Mouse (Mus musculus) testis, adult 2 months (tissue): Measurements from ENCODE around the gene Mfsd9. TPM values are rescaled to one million over a fixed set of nuclear protein-coding genes. Genes with fewer than 3 reads are reported as not detected.

ENCODE experiments used
- H3K27ac ChIP-seq: fragments of 200-500 bp; 2 replicates; pipeline ENCODE4 v1.5.1; 2012; ENCODE audit warnings: low read depth, low read length; ENCODE audit not compliant: control insufficient read depth, insufficient read depth
- H3K27me3 ChIP-seq: fragments of 200-500 bp; 2 replicates; pipeline ENCODE4 v1.6.1; 2012; ENCODE audit warnings: mild to moderate bottlenecking, low read length, moderate library complexity; ENCODE audit not compliant: control insufficient read depth, insufficient read depth
- H3K36me3 ChIP-seq: fragments of 200-500 bp; 2 replicates; pipeline ENCODE4 v1.6.1; 2012; ENCODE audit warnings: mild to moderate bottlenecking, low read length; ENCODE audit not compliant: control insufficient read depth, insufficient read depth
- H3K4me1 ChIP-seq: fragments of 200-500 bp; 2 replicates; pipeline ENCODE4 v1.6.1; 2012; ENCODE audit warnings: low read length; ENCODE audit not compliant: control insufficient read depth, insufficient read depth
- H3K4me3 ChIP-seq: fragments of 200-500 bp; 2 replicates; pipeline ENCODE4 v1.5.1; 2012; ENCODE audit warnings: low read depth, mild to moderate bottlenecking, low read length, moderate library complexity, mixed read lengths; ENCODE audit not compliant: control insufficient read depth
- CTCF ChIP-seq: fragments of 200-500 bp; IDR thresholded peaks from 2 replicates; pipeline ENCODE4 v1.5.1; 2012; ENCODE audit warnings: low read depth, mild to moderate bottlenecking, inconsistent platforms, low read length, moderate library complexity; ENCODE audit not compliant: control insufficient read depth, insufficient read depth, insufficient replicate concordance
- POLR2A ChIP-seq: fragments of 200-500 bp; IDR thresholded peaks from 2 replicates; pipeline ENCODE4 v1.6.1; 2012; ENCODE audit warnings: low read depth, mild to moderate bottlenecking, inconsistent platforms, low read length, moderate library complexity; ENCODE audit not compliant: control insufficient read depth
- polyA plus RNA-seq: library from polyadenylated mRNA; depleted of rRNA; stranded (reverse); fragments of >200 nt; gene quantifications from 2 replicates; pipeline ENCODE4 v1.2.3, GENCODE M21; 2012

The Mfsd9 gene
- polyA plus RNA-seq, 1 experiment: 11.9 TPM

GRCm38 (mm10) chr1:40815071-40815845 lies 24.8 kb upstream of the Mfsd9 start:
- Histone ChIP-seq H3K27ac (no peak overlapping the region), H3K4me3 (peak overlapping the region; percentile 8; the same call in 1 of the 2 replicates), H3K36me3 (no peaks in the 10 kb centered on the region), H3K27me3 (no peaks in the 10 kb centered on the region), H3K4me1 (peaks cover 5% of the 10 kb centered on the region)
- no peak for TF ChIP-seq POLR2A

GRCm38 (mm10) chr1:40808643-40809042 lies 18.2 kb upstream of the Mfsd9 start:
- H3K4me3 ChIP-seq: no peak overlapping the region
- TF ChIP-seq POLR2A: no peak
- TF ChIP-seq CTCF: no peak
- no peaks in the 10 kb centered on the region for H3K36me3 ChIP-seq
- H3K4me1 ChIP-seq: peaks cover 6% of the 10 kb centered on the region
- no peak overlapping the region for H3K27ac ChIP-seq
- no peaks in the 10 kb centered on the region for H3K27me3 ChIP-seq

GRCm38 (mm10) chr1:40805891-40806290 lies 15.4 kb upstream of the Mfsd9 start:
- no peak for TF ChIP-seq CTCF
- no peak for TF ChIP-seq POLR2A
- no peaks in the 10 kb centered on the region for H3K36me3 ChIP-seq
- no peaks in the 10 kb centered on the region for H3K27me3 ChIP-seq
- H3K4me3 ChIP-seq: peak overlapping the region; percentile 19; the same call in 1 of the 2 replicates
- H3K4me1 ChIP-seq: peaks cover 6% of the 10 kb centered on the region
- no peak overlapping the region for H3K27ac ChIP-seq

- TF ChIP-seq CTCF (no peak), POLR2A (no peak)
These were observed 14.9 kb upstream of the Mfsd9 start, which contains the start of gene Tmem182 for GRCm38 (mm10) chr1:40805351-40805750. Gene Tmem182 (plus strand): TSS chr1:40805601.

GRCm38 (mm10) chr1:40804118-40804517 lies 13.6 kb upstream of the Mfsd9 start:
- Histone ChIP-seq H3K4me3 (no peak overlapping the region), H3K4me1 (peaks cover 6% of the 10 kb centered on the region), H3K36me3 (no peaks in the 10 kb centered on the region), H3K27ac (no peak overlapping the region), H3K27me3 (no peaks in the 10 kb centered on the region)
- TF ChIP-seq POLR2A (no peak), CTCF (no peak)

More at GRCm38 (mm10) chr1:40805351-40805750, 14.9 kb upstream of the Mfsd9 start, which contains the start of gene Tmem182:
- no peaks in the 10 kb centered on the region for H3K36me3 ChIP-seq
- H3K27ac ChIP-seq: no peak within 1 kb of the TSS
- H3K4me1 ChIP-seq: peaks cover 6% of the 10 kb centered on the region
- H3K4me3 ChIP-seq: peak within 1 kb of the TSS; percentile 19; the same call in 1 of the 2 replicates
- no peaks in the 10 kb centered on the region for H3K27me3 ChIP-seq

GRCm38 (mm10) chr1:40802759-40803158 lies 12.3 kb upstream of the Mfsd9 start:
- no peak overlapping the region for H3K4me3 ChIP-seq
- TF ChIP-seq CTCF (peak; percentile 23; the same call in 1 of the 2 replicates), POLR2A (no peak)
- no peak overlapping the region for H3K27ac ChIP-seq
- no peaks in the 10 kb centered on the region for H3K36me3 ChIP-seq
- H3K4me1 ChIP-seq: peaks cover 6% of the 10 kb centered on the region
- H3K27me3 ChIP-seq: no peaks in the 10 kb centered on the region

GRCm38 (mm10) chr1:40800908-40801307 lies 10.4 kb upstream of the Mfsd9 start:
- TF ChIP-seq POLR2A (no peak), CTCF (no peak)
- H3K4me1 ChIP-seq: peaks cover 5% of the 10 kb centered on the region
- H3K4me3 ChIP-seq: no peak overlapping the region
- no peaks in the 10 kb centered on the region for H3K27me3 ChIP-seq
- no peaks in the 10 kb centered on the region for H3K36me3 ChIP-seq
- H3K27ac ChIP-seq: no peak overlapping the region

GRCm38 (mm10) chr1:40799121-40799520 lies 8.6 kb upstream of the Mfsd9 start:
- Histone ChIP-seq H3K27ac (no peak overlapping the region), H3K36me3 (no peaks in the 10 kb centered on the region), H3K4me1 (no peaks in the 10 kb centered on the region), H3K4me3 (no peak overlapping the region), H3K27me3 (no peaks in the 10 kb centered on the region)
- TF ChIP-seq POLR2A (no peak), CTCF (no peak)
